Mouse (Mus musculus) forebrain, embryonic 14.5 days (tissue): ENCODE measurements around the gene Mthfr. TPM values are rescaled to one million over a fixed set of nuclear protein-coding genes. Genes with fewer than 3 reads are reported as not detected.

Experiments used
- ATAC-seq: fragments of 200-750 bp; cut with Nextera tagmentation; 2 replicates; pipeline ENCODE4 v1.8.0; 2017; ENCODE audit warnings: mild to moderate bottlenecking, moderate library complexity
- DNase-seq: peaks from one replicate; pipeline ENCODE4 v3.0.0-alpha.2; 2015; ENCODE audit warnings: low spot score
- H3K27ac ChIP-seq: fragments of 300-500 bp; sonication (generic); 2 replicates; pipeline ENCODE4 v1.5.1; 2014; ENCODE audit warnings: low read depth, mild to moderate bottlenecking, control low read depth, low read length, moderate library complexity
- H3K27me3 ChIP-seq: fragments of 300-500 bp; sonication (generic); replicated peaks from 2 replicates; pipeline ENCODE4 v1.6.1; 2014; ENCODE audit warnings: low read length, control low read depth, mixed read lengths; ENCODE audit not compliant: control insufficient read depth, insufficient read depth
- H3K36me3 ChIP-seq: fragments of 300-500 bp; sonication (generic); 2 replicates; pipeline ENCODE4 v1.6.1; 2014; ENCODE audit warnings: low read length, control low read depth; ENCODE audit not compliant: control insufficient read depth, insufficient read depth
- H3K4me1 ChIP-seq: fragments of 300-500 bp; sonication (generic); 2 replicates; pipeline ENCODE4 v1.6.1; 2014; ENCODE audit warnings: antibody characterized with exemption, low read length, control low read depth; ENCODE audit not compliant: control insufficient read depth, insufficient read depth
- H3K4me2 ChIP-seq: fragments of 300-500 bp; sonication (generic); 2 replicates; pipeline ENCODE4 v1.6.1; 2014; ENCODE audit warnings: mild to moderate bottlenecking, control low read depth, low read length
- H3K4me3 ChIP-seq: fragments of 300-500 bp; sonication (generic); 2 replicates; pipeline ENCODE4 v1.5.1; 2014; ENCODE audit warnings: low read depth, low read length, control low read depth
- H3K9ac ChIP-seq: fragments of 300-500 bp; sonication (generic); 2 replicates; pipeline ENCODE4 v1.6.1; 2014; ENCODE audit warnings: mild to moderate bottlenecking, low read length, control low read depth, moderate library complexity
- H3K9me3 ChIP-seq: fragments of 300-500 bp; sonication (generic); replicated peaks from 2 replicates; pipeline ENCODE4 v1.6.1; 2016; ENCODE audit warnings: low read length, control low read depth, mixed read lengths; ENCODE audit not compliant: control insufficient read depth
- WGBS: fragments of 180-500 bp; shearing (Covaris S2); extraction: QIAGEN DNeasy Blood & Tissue Kit; methylation state at CpG from one replicate; pipeline ENCODE4 v1.1.7; 2014; 5-methylcytosine and 5-hydroxymethylcytosine counted together
- polyA plus RNA-seq: library from polyadenylated mRNA; unstranded; fragments of >200 nt; fragmentation: Nextera tagmentation; extraction: Ambion mirVana; gene quantifications from 2 replicates; pipeline ENCODE4 v1.2.1, GENCODE M21; 2014

Mthfr gene
- polyA plus RNA-seq, 1 experiment from 2014 or later = 12.4 TPM

- H3K4me2 ChIP-seq = no peak overlapping the region
- H3K27ac ChIP-seq = no peak overlapping the region
- H3K9ac ChIP-seq = no peak overlapping the region
- WGBS = 95% methylated on average over 2 of the region's 2 CpGs
- H3K4me3 ChIP-seq = no peak overlapping the region
- no peaks in the 10 kb centered on the region for H3K27me3 ChIP-seq
- peaks cover 100% of the 10 kb centered on the region for H3K36me3 ChIP-seq
- no peak for DNase-seq
- ATAC-seq = no peak
- H3K9me3 ChIP-seq = no peaks in the 10 kb centered on the region
- no peaks in the 10 kb centered on the region for H3K4me1 ChIP-seq
These were observed 29.2 kb upstream of the Mthfr start for GRCm38 (mm10) chr4:148009641-148010040.

DNA sequence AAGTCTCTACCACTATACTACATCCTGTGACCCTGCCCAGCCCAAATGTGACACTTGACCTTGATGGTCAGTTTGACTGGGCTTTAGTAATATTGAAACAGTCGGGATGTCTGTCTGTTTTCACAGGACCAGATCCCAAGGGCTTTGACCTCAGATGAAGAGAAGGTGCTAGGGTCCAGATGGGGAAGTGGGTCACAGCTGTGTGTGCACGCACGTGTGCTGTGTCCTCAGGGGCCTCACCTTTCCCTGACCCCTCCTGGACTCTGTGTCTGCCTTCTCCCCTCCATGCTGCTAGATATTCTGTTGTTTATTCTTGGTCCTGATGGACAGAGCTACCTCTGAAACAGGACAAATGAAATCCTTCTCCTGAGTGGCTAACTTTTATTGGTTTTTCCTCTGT is 27.5 kb upstream of the Mthfr start:
- no peak for DNase-seq
- Histone ChIP-seq H3K27ac (no peak overlapping the region), H3K27me3 (no peaks in the 10 kb centered on the region), H3K9ac (no peak overlapping the region), H3K4me3 (no peak overlapping the region), H3K9me3 (no peaks in the 10 kb centered on the region), H3K4me1 (no peaks in the 10 kb centered on the region), H3K4me2 (no peak overlapping the region), H3K36me3 (peaks cover 100% of the 10 kb centered on the region)
- no peak for ATAC-seq
- WGBS = 92% methylated on average over 3 of the region's 3 CpGs

- DNase-seq (no peak), ATAC-seq (no peak)
- Histone ChIP-seq H3K9ac (no peak overlapping the region), H3K4me1 (no peaks in the 10 kb centered on the region), H3K27me3 (no peaks in the 10 kb centered on the region), H3K4me2 (no peak overlapping the region), H3K36me3 (peaks cover 100% of the 10 kb centered on the region), H3K27ac (no peak overlapping the region), H3K9me3 (no peaks in the 10 kb centered on the region), H3K4me3 (no peak overlapping the region)
- WGBS = 84% methylated on average over 4 of the region's 4 CpGs
These were observed 26.7 kb upstream of the Mthfr start for GRCm38 (mm10) chr4:148012216-148012615.

DNA sequence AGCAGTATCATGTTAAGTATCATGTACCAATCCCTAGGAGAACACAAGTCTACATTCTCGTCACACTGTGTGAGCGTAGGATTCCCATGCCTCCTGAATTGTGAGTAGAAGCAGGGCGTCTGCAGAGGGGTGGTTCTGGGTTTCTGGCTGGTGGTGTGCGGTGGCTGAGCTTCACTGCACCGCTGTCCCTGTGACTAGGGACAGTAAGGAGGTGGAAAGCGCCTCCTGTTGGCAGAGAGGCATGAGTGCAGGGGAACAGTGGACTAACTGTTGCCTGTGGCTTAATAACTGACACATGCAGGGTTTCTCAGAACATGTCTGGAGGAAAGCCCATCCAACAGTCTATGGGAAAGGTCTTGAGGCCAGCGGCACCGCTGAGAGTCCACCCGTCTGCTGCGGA is 23.5 kb upstream of the Mthfr start:
- 79% methylated on average over 10 of the region's 10 CpGs for WGBS
- no peak overlapping the region for H3K4me3 ChIP-seq
- no peak for ATAC-seq
- no peaks in the 10 kb centered on the region for H3K4me1 ChIP-seq
- H3K9ac ChIP-seq = no peak overlapping the region
- no peak for DNase-seq
- no peak overlapping the region for H3K4me2 ChIP-seq
- no peaks in the 10 kb centered on the region for H3K9me3 ChIP-seq
- peaks cover 100% of the 10 kb centered on the region for H3K36me3 ChIP-seq
- no peak overlapping the region for H3K27ac ChIP-seq
- H3K27me3 ChIP-seq = no peaks in the 10 kb centered on the region

DNA sequence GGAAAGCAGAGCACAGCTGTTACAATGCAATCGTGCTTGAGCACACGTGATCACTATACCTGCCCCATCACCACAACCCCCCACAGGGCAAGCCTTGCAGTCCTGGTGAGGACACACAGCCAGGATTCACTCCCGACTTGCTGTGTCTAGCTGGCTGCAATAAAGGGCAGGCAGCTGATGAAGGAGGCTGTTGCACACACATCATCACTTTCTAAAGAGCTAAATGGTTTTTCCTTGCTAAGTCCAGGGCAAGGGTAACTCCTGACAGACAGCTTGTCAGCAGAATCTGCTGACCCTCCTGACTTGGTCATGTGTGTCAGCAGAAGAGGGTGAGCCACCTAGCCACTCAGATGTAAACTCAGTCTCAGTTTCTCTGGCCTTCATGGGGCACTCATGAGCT is 21.9 kb upstream of the Mthfr start:
- Histone ChIP-seq H3K4me3 (no peak overlapping the region), H3K4me1 (no peaks in the 10 kb centered on the region), H3K4me2 (no peak overlapping the region), H3K27me3 (no peaks in the 10 kb centered on the region), H3K9me3 (no peaks in the 10 kb centered on the region), H3K9ac (no peak overlapping the region), H3K27ac (no peak overlapping the region), H3K36me3 (peaks cover 100% of the 10 kb centered on the region)
- WGBS = 83% methylated on average over 3 of the region's 3 CpGs
- ATAC-seq (no peak), DNase-seq (no peak)

DNA sequence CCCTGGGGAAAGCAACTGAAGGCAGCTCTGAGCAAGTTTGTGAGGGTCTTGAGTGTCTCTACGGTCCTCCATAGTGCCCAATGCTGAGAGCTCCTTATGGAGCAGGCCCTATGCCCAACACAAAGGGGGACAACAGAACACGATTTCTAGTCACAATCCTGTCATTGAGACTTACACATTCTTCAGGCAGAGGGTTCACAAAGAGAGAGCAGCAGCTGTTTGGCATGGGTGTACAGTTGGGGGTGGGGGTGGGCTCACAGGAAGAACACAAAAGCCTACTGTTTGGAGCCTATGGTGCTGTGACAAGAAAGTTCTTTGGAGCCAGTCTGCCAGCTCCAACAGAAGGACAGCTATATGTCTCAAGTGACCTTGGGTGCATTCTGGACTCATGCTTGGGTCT is 20.5 kb upstream of the Mthfr start:
- Histone ChIP-seq H3K4me3 (no peak overlapping the region), H3K9me3 (no peaks in the 10 kb centered on the region), H3K36me3 (peaks cover 100% of the 10 kb centered on the region), H3K4me2 (no peak overlapping the region), H3K27ac (peak overlapping the region; percentile 21; the same call in 1 of the 2 replicates), H3K27me3 (no peaks in the 10 kb centered on the region), H3K4me1 (no peaks in the 10 kb centered on the region), H3K9ac (no peak overlapping the region)
- peak; percentile 35 for DNase-seq
- ATAC-seq = peak; percentile 66
- WGBS = 33% methylated on average over 2 of the region's 2 CpGs

GRCm38 (mm10) chr4:148024003-148024402 is 14.9 kb upstream of the Mthfr start:
- no peak overlapping the region for H3K4me2 ChIP-seq
- H3K4me3 ChIP-seq = no peak overlapping the region
- ATAC-seq = no peak

DNA sequence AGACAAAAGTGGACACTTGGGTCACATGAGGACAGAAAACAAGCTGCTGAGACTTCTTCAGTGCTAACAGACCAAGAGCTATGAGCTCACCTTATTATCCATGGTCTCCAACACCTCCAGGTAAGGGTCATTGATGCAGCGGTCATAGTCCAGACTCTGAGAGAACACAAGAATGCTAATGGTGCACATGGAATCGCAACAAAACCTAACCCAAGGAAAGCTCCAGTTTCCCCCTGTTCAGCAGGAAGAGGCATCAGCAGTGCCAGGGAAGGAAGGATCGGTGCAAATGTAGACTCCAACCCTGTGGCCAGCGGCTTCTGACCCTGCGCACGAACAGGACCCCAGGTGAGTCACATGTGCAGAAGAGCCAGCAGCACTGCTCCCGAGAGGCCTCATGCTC is 9.6 kb upstream of the Mthfr start:
- 99% methylated on average over 7 of the region's 7 CpGs for WGBS
- Histone ChIP-seq H3K4me2 (no peak overlapping the region), H3K27me3 (no peaks in the 10 kb centered on the region), H3K4me1 (no peaks in the 10 kb centered on the region), H3K4me3 (no peak overlapping the region), H3K36me3 (peaks cover 78% of the 10 kb centered on the region), H3K27ac (no peak overlapping the region), H3K9ac (no peak overlapping the region), H3K9me3 (no peaks in the 10 kb centered on the region)
- ATAC-seq (no peak), DNase-seq (no peak)

More at GRCm38 (mm10) chr4:148024003-148024402, 14.9 kb upstream of the Mthfr start:
- H3K27ac ChIP-seq = no peak overlapping the region
- H3K9ac ChIP-seq = no peak overlapping the region
- no peaks in the 10 kb centered on the region for H3K9me3 ChIP-seq
- H3K4me1 ChIP-seq = no peaks in the 10 kb centered on the region
- H3K36me3 ChIP-seq = peaks cover 98% of the 10 kb centered on the region
- 88% methylated on average over 3 of the region's 3 CpGs for WGBS
- no peaks in the 10 kb centered on the region for H3K27me3 ChIP-seq
- no peak for DNase-seq

DNA sequence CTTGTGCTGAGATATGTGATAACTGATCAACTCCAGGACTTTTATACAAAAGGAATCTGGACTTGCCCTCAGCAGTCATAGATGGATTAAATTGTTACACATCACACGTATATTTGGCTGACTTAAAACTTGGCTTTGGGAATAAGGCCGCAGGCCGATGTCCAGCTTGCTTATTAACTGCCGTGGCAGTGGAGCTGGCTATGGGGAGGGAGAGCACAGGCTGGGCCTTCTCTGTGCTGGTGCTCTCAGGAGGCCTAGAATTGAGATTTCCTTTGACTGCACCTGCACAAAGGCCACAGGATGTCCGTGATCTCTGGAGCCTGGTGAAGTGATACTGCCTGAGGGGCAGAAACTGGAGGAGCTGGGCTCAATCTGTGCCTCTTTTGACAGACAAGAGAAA is 8.4 kb upstream of the Mthfr start:
- Histone ChIP-seq H3K9ac (no peak overlapping the region), H3K4me1 (no peaks in the 10 kb centered on the region), H3K9me3 (no peaks in the 10 kb centered on the region), H3K27me3 (no peaks in the 10 kb centered on the region), H3K4me3 (no peak overlapping the region), H3K27ac (no peak overlapping the region), H3K36me3 (peaks cover 77% of the 10 kb centered on the region), H3K4me2 (no peak overlapping the region)
- WGBS = 86% methylated on average over 5 of the region's 5 CpGs
- DNase-seq (no peak), ATAC-seq (no peak)
